23 mouse cellular contexts compared by ENCODE assay signal in genomic region chr6:89574641-89575040, GRCm38 (mm10). TPM values are rescaled to one million over a fixed set of nuclear protein-coding genes. Genes with fewer than 3 reads are reported as not detected.
A peak's percentile ranks its signal among the peaks of the same experiment; 100 is the strongest.
DNase-seq lines count a peak whose midpoint lies in the region; ATAC-seq and TF ChIP-seq lines count a peak whose summit lies in the region.
"Had no signal": no experiment of that assay in that cellular context is flagged by ENCODE, and none has a peak within 500 bp of the region (broad histone marks: within the 10 kb centered on the region; RNA-seq: fewer than 3 reads in every experiment).

No protein-coding gene starts in this region.

- peak overlapping the region; percentile 76; the same call in 1 of the 2 replicates for H3K27ac ChIP-seq in forebrain, embryonic 10.5 days
- H3K27ac ChIP-seq in forebrain, embryonic 15.5 days (replicated peaks), result no peak overlapping the region
- H3K27ac ChIP-seq in heart, embryonic 10.5 days, result 0 out of 2 replicates have a peak overlapping the region, but pooled peaks have one; percentile 10
- peak overlapping the region; percentile 88 for H3K27ac ChIP-seq in midbrain, embryonic 10.5 days (replicated peaks)
- no peak overlapping the region for H3K27ac ChIP-seq in midbrain, embryonic 14.5 days (replicated peaks; ENCODE audit: low read depth, low read length)
- H3K27ac ChIP-seq: embryonic facial prominence, embryonic 12.5 days; forebrain, embryonic 12.5 days had no signal

- H3K27me3 ChIP-seq in forebrain, embryonic 10.5 days (ENCODE audit: poor library complexity, severe bottlenecking), result no peaks in the 10 kb centered on the region
- H3K27me3 ChIP-seq in forebrain, embryonic 15.5 days, result no peaks in the 10 kb centered on the region
- H3K27me3 ChIP-seq in heart, embryonic 10.5 days (ENCODE audit: insufficient read depth, poor library complexity, severe bottlenecking), result no peaks in the 10 kb centered on the region
- no peaks in the 10 kb centered on the region for H3K27me3 ChIP-seq in midbrain, embryonic 10.5 days (ENCODE audit: low read depth, poor library complexity, severe bottlenecking)
- H3K27me3 ChIP-seq in midbrain, embryonic 14.5 days (ENCODE audit: control insufficient read depth, insufficient read depth, low read length), result no peaks in the 10 kb centered on the region
- H3K27me3 ChIP-seq in C2C12 (ENCODE audit: control insufficient read depth, insufficient read depth, insufficient read length), result no peaks in the 10 kb centered on the region
- H3K27me3 ChIP-seq: embryonic facial prominence, embryonic 12.5 days; forebrain, embryonic 12.5 days had no signal

- no peak for DNase-seq in forebrain, embryonic 10.5 days (ENCODE audit: extremely low spot score, low spot score)
- DNase-seq in heart, embryonic 10.5 days (ENCODE audit: low spot score), result no peak
- no peak for DNase-seq in heart, postnatal 14 days
- DNase-seq in midbrain, embryonic 10.5 days (ENCODE audit: low spot score), result no peak
- DNase-seq in midbrain, embryonic 14.5 days, result no peak
- DNase-seq: adrenal gland, adult 2 months; adrenal gland, postnatal 10 days; adrenal gland, postnatal 25 days; B cell, adult 2 months; cerebellum, adult 11 months; cerebellum, adult 18-20 months; cerebellum, adult 8-10 months; cerebellum, adult 9-11 months; cerebellum, postnatal 14 days; cerebellum, postnatal 36 days; embryo, embryonic 11 days; forebrain, postnatal 0 days had no signal

- intact Hi-C loops in heart, postnatal 14 days (cut with DNase I), result no loop called here

- no peaks in the 10 kb centered on the region for H3K36me3 ChIP-seq in forebrain, embryonic 10.5 days (replicated peaks)
- H3K36me3 ChIP-seq in forebrain, embryonic 15.5 days, result no peaks in the 10 kb centered on the region
- H3K36me3 ChIP-seq in heart, embryonic 10.5 days, result no peaks in the 10 kb centered on the region
- H3K36me3 ChIP-seq in midbrain, embryonic 10.5 days, result peaks cover 4% of the 10 kb centered on the region; the same call in 1 of the 2 replicates
- peaks cover 7% of the 10 kb centered on the region; the same call in 1 of the 2 replicates for H3K36me3 ChIP-seq in midbrain, embryonic 14.5 days (ENCODE audit: control insufficient read depth, insufficient read depth, low read length)
- no peaks in the 10 kb centered on the region for H3K36me3 ChIP-seq in C2C12 (ENCODE audit: control insufficient read depth, insufficient read depth)
- H3K36me3 ChIP-seq: embryonic facial prominence, embryonic 12.5 days had no signal

- peaks cover 29% of the 10 kb centered on the region for H3K4me1 ChIP-seq in forebrain, embryonic 10.5 days
- no peaks in the 10 kb centered on the region for H3K4me1 ChIP-seq in forebrain, embryonic 15.5 days
- H3K4me1 ChIP-seq in heart, embryonic 10.5 days, result peaks cover 5% of the 10 kb centered on the region; the same call in 1 of the 2 replicates
- H3K4me1 ChIP-seq in midbrain, embryonic 10.5 days, result peaks cover 32% of the 10 kb centered on the region
- H3K4me1 ChIP-seq in midbrain, embryonic 14.5 days (ENCODE audit: control insufficient read depth, insufficient read depth, low read length), result peaks cover 6% of the 10 kb centered on the region; the same call in 1 of the 2 replicates

- no peak for ATAC-seq in forebrain, embryonic 15.5 days (replicated peaks)
- no peak for ATAC-seq in midbrain, embryonic 14.5 days (ENCODE audit: low FRiP score, low TSS enrichment)
- ATAC-seq in megakaryocyte, adult 5-6 weeks (ENCODE audit: poor library complexity, severe bottlenecking), result no peak
- ATAC-seq: forebrain, embryonic 14.5 days; forebrain, postnatal 0 days had no signal

- H3K4me3 ChIP-seq in forebrain, embryonic 10.5 days, result no peak overlapping the region
- no peak overlapping the region for H3K4me3 ChIP-seq in forebrain, embryonic 15.5 days
- H3K4me3 ChIP-seq in heart, embryonic 10.5 days, result no peak overlapping the region
- H3K4me3 ChIP-seq in midbrain, embryonic 10.5 days, result no peak overlapping the region
- H3K4me3 ChIP-seq in midbrain, embryonic 14.5 days (replicated peaks; ENCODE audit: low read depth, low read length), result no peak overlapping the region
- no peak overlapping the region for H3K4me3 ChIP-seq in C2C12 (ENCODE audit: insufficient read depth, poor library complexity, severe bottlenecking)
- H3K4me3 ChIP-seq: embryonic facial prominence, embryonic 12.5 days; forebrain, embryonic 12.5 days had no signal

- TF ChIP-seq CTCF in C2C12 (IDR thresholded peaks at IDR 0.05; ENCODE audit: control insufficient read depth, insufficient read depth, insufficient read length), result no peak

- 81% methylated on average over 2 of the region's 2 CpGs for WGBS in forebrain, embryonic 10.5 days
- WGBS in forebrain, embryonic 15.5 days, result 64% methylated on average over 2 of the region's 2 CpGs
- 74% methylated on average over 2 of the region's 2 CpGs for WGBS in heart, embryonic 10.5 days
- WGBS in midbrain, embryonic 10.5 days, result 56% methylated on average over 2 of the region's 2 CpGs
- 60% methylated on average over 2 of the region's 2 CpGs for WGBS in midbrain, embryonic 14.5 days

- H3K4me2 ChIP-seq in forebrain, embryonic 15.5 days (replicated peaks), result no peak overlapping the region
- H3K4me2 ChIP-seq in midbrain, embryonic 14.5 days (ENCODE audit: low read length), result no peak overlapping the region
- H3K4me2 ChIP-seq: embryonic facial prominence, embryonic 12.5 days; forebrain, embryonic 12.5 days had no signal

- H3K79me2 ChIP-seq in C2C12 (ENCODE audit: control insufficient read depth, insufficient read depth), result no peaks in the 10 kb centered on the region

- H3K9me3 ChIP-seq in forebrain, embryonic 10.5 days, result no peaks in the 10 kb centered on the region
- H3K9me3 ChIP-seq in forebrain, embryonic 15.5 days, result no peaks in the 10 kb centered on the region
- no peaks in the 10 kb centered on the region for H3K9me3 ChIP-seq in heart, embryonic 10.5 days
- H3K9me3 ChIP-seq in midbrain, embryonic 10.5 days (replicated peaks), result no peaks in the 10 kb centered on the region
- no peaks in the 10 kb centered on the region for H3K9me3 ChIP-seq in midbrain, embryonic 14.5 days (ENCODE audit: control insufficient read depth, low read length)
- H3K9me3 ChIP-seq: embryonic facial prominence, embryonic 12.5 days; forebrain, embryonic 12.5 days had no signal

- no peak overlapping the region for H3ac ChIP-seq in C2C12 (ENCODE audit: control insufficient read depth, insufficient read length, low read depth)

- no peak overlapping the region for H3K9ac ChIP-seq in forebrain, embryonic 15.5 days (replicated peaks)
- no peak overlapping the region for H3K9ac ChIP-seq in midbrain, embryonic 14.5 days (replicated peaks; ENCODE audit: low read length)
- H3K9ac ChIP-seq: embryonic facial prominence, embryonic 12.5 days; forebrain, embryonic 12.5 days; forebrain, postnatal 0 days had no signal

- H3K79me3 ChIP-seq in C2C12 (ENCODE audit: low read depth), result no peaks in the 10 kb centered on the region

TF ChIP-seq in C2C12, 6 proteins besides CTCF, POLR2A, EP300 and RAD21:
- TF ChIP-seq USF1 (IDR thresholded peaks at IDR 0.05; ENCODE audit: low read depth) (peak; percentile 1), MAX (IDR thresholded peaks at IDR 0.05) (no peak)

RNA-seq across cellular contexts. Expression of gene Chchd6, which starts 20.8 kb away (rescaled TPM):
- polyA plus RNA-seq in forebrain, embryonic 10.5 days (2016; fragmentation: Nextera tagmentation; extraction: Ambion mirVana), result 89.8 and 91.3 TPM in 2 replicates
- 145 and 146 TPM in 2 replicates for polyA plus RNA-seq in forebrain, embryonic 15.5 days (2015; fragmentation: Nextera tagmentation; extraction: Ambion mirVana)
- polyA plus RNA-seq in heart, embryonic 10.5 days (2016; fragmentation: Nextera tagmentation; extraction: Ambion mirVana), result 51.1 TPM in 2 replicates
- total RNA-seq in heart, postnatal 14 days (2021), result 10 to 100 TPM; 10.2 to 11.1 TPM
- 91.4 and 106 TPM in 2 replicates for polyA plus RNA-seq in midbrain, embryonic 10.5 days (2016; fragmentation: Nextera tagmentation; extraction: Ambion mirVana)
- 164 and 204 TPM in 2 replicates for polyA plus RNA-seq in midbrain, embryonic 14.5 days (2014; fragmentation: Nextera tagmentation; extraction: Ambion mirVana)
- polyA plus RNA-seq in C2C12 (2012; fragmentation: generic; extraction: Trizol), result 28.8 TPM
- total RNA-seq in megakaryocyte, adult 5-6 weeks (2015), result 5.9 and 7.1 TPM in 2 replicates
- 1.3 and 1.5 TPM in 2 replicates for total RNA-seq in megakaryocyte, adult 5-6 weeks (2017)

Comparison
In these comparisons a context has a peak if more than half of its experiments do, and no peak if none do; other contexts are left out.
1. H3K27ac ChIP-seq: peak in forebrain, embryonic 10.5 days (single experiment), heart, embryonic 10.5 days (single experiment) and midbrain, embryonic 10.5 days (single experiment); none in forebrain, embryonic 15.5 days (single experiment) and midbrain, embryonic 14.5 days (single experiment).